Comparison of ENCODE assay signal across 18 mouse cellular contexts in genomic region chr3:57535483-57536185, GRCm38 (mm10). TPM values are rescaled to one million over a fixed set of nuclear protein-coding genes. Genes with fewer than 3 reads are reported as not detected.
DNase-seq lines count a peak whose midpoint lies in the region; ATAC-seq and TF ChIP-seq lines count a peak whose summit lies in the region.
"Had no signal": no experiment of that assay in that cellular context is flagged by ENCODE, and none has a peak within 500 bp of the region (broad histone marks: within the 10 kb centered on the region; RNA-seq: fewer than 3 reads in every experiment).

No protein-coding gene starts in this region.

- no peak overlapping the region for H3K4me2 ChIP-seq in hindbrain, postnatal 0 days (ENCODE audit: low read depth, low read length)
- no peak overlapping the region for H3K4me2 ChIP-seq in midbrain, postnatal 0 days (ENCODE audit: low read depth, low read length, poor library complexity, severe bottlenecking)
- peak overlapping the region; percentile 28 for H3K4me2 ChIP-seq in myocyte (ENCODE audit: low read depth)
- H3K4me2 ChIP-seq: intestine, embryonic 15.5 days had no signal

- peak overlapping the region; percentile 23; the same call in 1 of the 2 replicates for H3K27ac ChIP-seq in hindbrain, embryonic 10.5 days
- no peak overlapping the region for H3K27ac ChIP-seq in hindbrain, postnatal 0 days
- H3K27ac ChIP-seq in midbrain, embryonic 10.5 days (replicated peaks): peak overlapping the region; percentile 17; the same call in 1 of the 2 replicates
- H3K27ac ChIP-seq in midbrain, postnatal 0 days (ENCODE audit: low read depth, low read length): no peak overlapping the region
- H3K27ac ChIP-seq: intestine, embryonic 15.5 days had no signal

- H3K27me3 ChIP-seq in hindbrain, embryonic 10.5 days (ENCODE audit: insufficient read depth, poor library complexity, severe bottlenecking): no peaks in the 10 kb centered on the region
- no peaks in the 10 kb centered on the region for H3K27me3 ChIP-seq in hindbrain, postnatal 0 days (ENCODE audit: insufficient read depth, low read length)
- no peaks in the 10 kb centered on the region for H3K27me3 ChIP-seq in midbrain, embryonic 10.5 days (ENCODE audit: low read depth, poor library complexity, severe bottlenecking)
- no peaks in the 10 kb centered on the region for H3K27me3 ChIP-seq in midbrain, postnatal 0 days (ENCODE audit: insufficient read depth, low read length)
- no peaks in the 10 kb centered on the region for H3K27me3 ChIP-seq in myocyte (ENCODE audit: control insufficient read depth, insufficient read depth, insufficient read length)
- H3K27me3 ChIP-seq: intestine, embryonic 15.5 days had no signal

- no peak overlapping the region for H3ac ChIP-seq in myocyte (ENCODE audit: control insufficient read depth, insufficient read length)

- no peak for ATAC-seq in hindbrain, postnatal 0 days
- no peak for ATAC-seq in midbrain, postnatal 0 days (ENCODE audit: low FRiP score)
- ATAC-seq: CD4-positive, CD25-positive, alpha-beta regulatory T cell, adult 4 months; intestine, embryonic 15.5 days; midbrain, embryonic 16.5 days had no signal

- TF ChIP-seq CTCF in hindbrain, postnatal 0 days (IDR thresholded peaks at IDR 0.05; ENCODE audit: low read depth): no peak
- no peak for TF ChIP-seq CTCF in midbrain, postnatal 0 days (IDR thresholded peaks at IDR 0.05)

- no peaks in the 10 kb centered on the region for H3K9me3 ChIP-seq in hindbrain, embryonic 10.5 days
- no peaks in the 10 kb centered on the region for H3K9me3 ChIP-seq in hindbrain, postnatal 0 days (ENCODE audit: low read length)
- no peaks in the 10 kb centered on the region for H3K9me3 ChIP-seq in midbrain, embryonic 10.5 days (replicated peaks)
- no peaks in the 10 kb centered on the region for H3K9me3 ChIP-seq in midbrain, postnatal 0 days (ENCODE audit: low read length)
- H3K9me3 ChIP-seq: intestine, embryonic 15.5 days had no signal

- H3K4me1 ChIP-seq in hindbrain, embryonic 10.5 days (replicated peaks): peaks cover 5% of the 10 kb centered on the region
- no peaks in the 10 kb centered on the region for H3K4me1 ChIP-seq in hindbrain, postnatal 0 days (ENCODE audit: insufficient read depth, low read length)
- peaks cover 4% of the 10 kb centered on the region; the same call in 1 of the 2 replicates for H3K4me1 ChIP-seq in midbrain, embryonic 10.5 days
- H3K4me1 ChIP-seq in midbrain, postnatal 0 days (ENCODE audit: insufficient read depth, low read length): no peaks in the 10 kb centered on the region

- no peak for TF ChIP-seq POLR2A in myocyte (IDR thresholded peaks at IDR 0.05; ENCODE audit: insufficient read length, low read depth)

- no peak for DNase-seq in hindbrain, embryonic 10.5 days (ENCODE audit: low spot score)
- no peak for DNase-seq in hindbrain, postnatal 0 days (ENCODE audit: low spot score)
- no peak for DNase-seq in midbrain, embryonic 10.5 days (ENCODE audit: low spot score)
- DNase-seq in midbrain, postnatal 0 days (ENCODE audit: low spot score): no peak
- peak; percentile 28 for DNase-seq in forelimb bud, embryonic 11.5 days (ENCODE audit: low read depth, low spot score)
- no peak for DNase-seq in frontal cortex, adult 2 months (ENCODE audit: extremely low spot score in 1 of 2, low spot score in 1 of 2)
- DNase-seq: cerebellum, adult 11 months; cerebellum, postnatal 36 days; heart, adult 11 months; heart, postnatal 36 days; layer of hippocampus, postnatal 36 days; left cerebral cortex, postnatal 4 days; right cerebral cortex, adult 18-20 months; spleen, adult 18-20 months had no signal

- H3K79me2 ChIP-seq in myocyte (ENCODE audit: control insufficient read depth, insufficient read depth): peaks cover 94% of the 10 kb centered on the region

- no peak overlapping the region for H3K4me3 ChIP-seq in hindbrain, embryonic 10.5 days
- H3K4me3 ChIP-seq in hindbrain, postnatal 0 days (ENCODE audit: low read length): no peak overlapping the region
- H3K4me3 ChIP-seq in midbrain, embryonic 10.5 days: no peak overlapping the region
- H3K4me3 ChIP-seq in midbrain, postnatal 0 days (ENCODE audit: low read depth, low read length): no peak overlapping the region
- no peak overlapping the region for H3K4me3 ChIP-seq in myocyte
- H3K4me3 ChIP-seq: intestine, embryonic 15.5 days had no signal

- WGBS in hindbrain, embryonic 10.5 days: 76% methylated on average over 13 of the region's 13 CpGs
- 78% methylated on average over 13 of the region's 13 CpGs for WGBS in hindbrain, postnatal 0 days
- WGBS in midbrain, embryonic 10.5 days: 79% methylated on average over 13 of the region's 13 CpGs
- WGBS in midbrain, postnatal 0 days: 83% methylated on average over 13 of the region's 13 CpGs

- no peak overlapping the region for H3K9ac ChIP-seq in hindbrain, postnatal 0 days (replicated peaks; ENCODE audit: low read length)
- H3K9ac ChIP-seq in midbrain, postnatal 0 days (replicated peaks; ENCODE audit: low read length, poor library complexity, severe bottlenecking): no peak overlapping the region
- H3K9ac ChIP-seq: intestine, embryonic 15.5 days had no signal

- H3K36me3 ChIP-seq in hindbrain, embryonic 10.5 days: no peaks in the 10 kb centered on the region
- no peaks in the 10 kb centered on the region for H3K36me3 ChIP-seq in hindbrain, postnatal 0 days (ENCODE audit: insufficient read depth, low read length)
- H3K36me3 ChIP-seq in midbrain, embryonic 10.5 days: no peaks in the 10 kb centered on the region
- H3K36me3 ChIP-seq in midbrain, postnatal 0 days (ENCODE audit: insufficient read depth, low read length): no peaks in the 10 kb centered on the region
- H3K36me3 ChIP-seq in myocyte (ENCODE audit: control insufficient read depth, insufficient read depth): no peaks in the 10 kb centered on the region
- H3K36me3 ChIP-seq: intestine, embryonic 15.5 days had no signal

TF ChIP-seq in myocyte, 11 proteins besides CTCF, POLR2A, EP300 and RAD21:
- no peak for TF ChIP-seq SRF (IDR thresholded peaks at IDR 0.05; ENCODE audit: control insufficient read depth, insufficient read length, low read depth)
- TF ChIP-seq USF1 (IDR thresholded peaks at IDR 0.05; ENCODE audit: low read depth): peak; percentile 0
- TF ChIP-seq CEBPB (IDR thresholded peaks at IDR 0.05; ENCODE audit: insufficient read depth, poor library complexity, severe bottlenecking): no peak
- no peak for TF ChIP-seq POLR2AphosphoS2 (IDR thresholded peaks at IDR 0.05; ENCODE audit: insufficient read length, low read depth)
- no peak for TF ChIP-seq REST (IDR thresholded peaks at IDR 0.05; ENCODE audit: insufficient read depth, insufficient read length)
- peak; percentile 96 to 100 (median 98) for TF ChIP-seq MYOG (IDR thresholded peaks at IDR 0.05; ENCODE audit: control insufficient read depth in 1 of 3, insufficient read depth in 1 of 3, insufficient read length in 2 of 3, low read depth in 2 of 3)
- no peak for TF ChIP-seq E2F4 (IDR thresholded peaks at IDR 0.05; ENCODE audit: insufficient read depth)
- peak; percentile 65 to 99 (median 94) for TF ChIP-seq MYOD1 (IDR thresholded peaks at IDR 0.05; ENCODE audit: control insufficient read depth in 1 of 3, insufficient read length in 2 of 3, low read depth in 2 of 3)
- peak; percentile 91 for TF ChIP-seq TCF3 (IDR thresholded peaks at IDR 0.05; ENCODE audit: insufficient read length, low read depth)
- TF ChIP-seq TCF12 (IDR thresholded peaks at IDR 0.05; ENCODE audit: insufficient read depth, poor library complexity, severe bottlenecking): peak; percentile 98
- TF ChIP-seq MAX (IDR thresholded peaks at IDR 0.05; ENCODE audit: low read depth): no peak

RNA-seq across cellular contexts. Expression of gene Wwtr1, which starts 40.1 kb away (rescaled TPM):
- polyA plus RNA-seq in hindbrain, embryonic 10.5 days (2016; fragmentation: Nextera tagmentation; extraction: Ambion mirVana): 10.6 and 12.0 TPM in 2 replicates
- total RNA-seq in hindbrain, postnatal 0 days (2014; rRNA removed): 33.1 and 34.1 TPM in 2 replicates
- polyA plus RNA-seq in hindbrain, postnatal 0 days (2015; fragmentation: Nextera tagmentation; extraction: Ambion mirVana): 10.3 and 11.1 TPM in 2 replicates
- polyA plus RNA-seq in midbrain, embryonic 10.5 days (2016; fragmentation: Nextera tagmentation; extraction: Ambion mirVana): 11.4 and 13.3 TPM in 2 replicates
- 27.2 and 28.0 TPM in 2 replicates for total RNA-seq in midbrain, postnatal 0 days (2014; rRNA removed)
- 7.5 and 8.6 TPM in 2 replicates for polyA plus RNA-seq in midbrain, postnatal 0 days (2015; fragmentation: Nextera tagmentation; extraction: Ambion mirVana)
- polyA plus RNA-seq in myocyte (2012; fragmentation: generic; extraction: Trizol): 63.1 TPM
- polyA plus RNA-seq in frontal cortex, adult 2 months (2012; rRNA removed): 13.3 and 14.7 TPM in 2 replicates
- polyA plus RNA-seq: CD4-positive, CD25-positive, alpha-beta regulatory T cell, adult 4 months had no signal

Comparison
In these comparisons a context has a peak if more than half of its experiments do, and no peak if none do; other contexts are left out.
1. H3K27ac ChIP-seq: peak in hindbrain, embryonic 10.5 days (single experiment) and midbrain, embryonic 10.5 days (single experiment); none in hindbrain, postnatal 0 days (single experiment) and midbrain, postnatal 0 days (single experiment).